Mouse (Mus musculus) megakaryocyte, embryonic 14.5 days (primary cell): Measurements from ENCODE around the gene Ppp2r2d.

Source experiments
- FLI1 ChIP-seq: IDR thresholded peaks from 2 replicates; pipeline ENCODE4 v1.6.1; 2012; ENCODE audit warnings: low read length, inconsistent platforms, mixed read lengths
- GATA1 ChIP-seq: IDR thresholded peaks from 3 replicates; pipeline ENCODE4 v1.6.1; 2012; ENCODE audit warnings: mixed read lengths, low read length, inconsistent platforms, borderline replicate concordance

DNA sequence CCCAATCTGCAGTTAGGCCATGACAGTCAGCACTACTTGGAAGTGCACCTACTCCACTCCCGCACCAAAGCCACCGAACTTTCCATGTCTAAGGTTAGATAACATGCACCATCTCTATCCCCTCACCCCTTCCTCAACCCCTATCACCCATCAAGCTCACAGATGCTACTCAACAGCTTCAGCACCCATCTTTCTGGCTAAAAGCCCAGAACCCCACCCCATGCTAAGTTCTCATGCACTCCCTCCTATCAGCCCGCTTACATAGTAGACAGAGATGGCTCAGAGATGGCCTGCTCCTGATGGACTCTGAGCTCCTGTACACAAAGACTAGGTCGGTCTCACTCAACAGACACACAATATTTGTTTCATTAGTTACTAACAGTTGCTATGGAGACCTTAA lies 2.5 kb upstream of the Ppp2r2d start:
- no peak for TF ChIP-seq FLI1
- no peak for TF ChIP-seq GATA1
